7 mouse cellular contexts compared by ENCODE assay signal in genomic region chr10:75763682-75764518, GRCm38 (mm10). TPM values are rescaled to one million over a fixed set of nuclear protein-coding genes. Genes with fewer than 3 reads are reported as not detected.
DNase-seq lines count a peak whose midpoint lies in the region; ATAC-seq lines count a peak whose summit lies in the region.

Cabin1 (minus strand) TSS chr10:75764341.

- peak; percentile 95 for ATAC-seq in embryonic facial prominence, embryonic 11.5 days (replicated peaks; ENCODE audit: insufficient number of reproducible peaks, low FRiP score, low TSS enrichment, low read depth)
- ATAC-seq in granulocyte monocyte progenitor cell, adult 5-6 weeks (replicated peaks; ENCODE audit: poor library complexity, severe bottlenecking) = peak; percentile 98
- peak; percentile 99 for ATAC-seq in midbrain, embryonic 13.5 days

- no peaks in the 10 kb centered on the region for H3K9me3 ChIP-seq in embryonic facial prominence, embryonic 11.5 days (replicated peaks; ENCODE audit: control insufficient read depth, low read length)
- no peaks in the 10 kb centered on the region for H3K9me3 ChIP-seq in limb, embryonic 10.5 days (replicated peaks)
- H3K9me3 ChIP-seq in midbrain, embryonic 13.5 days = no peaks in the 10 kb centered on the region

- H3K36me3 ChIP-seq in embryonic facial prominence, embryonic 11.5 days (replicated peaks; ENCODE audit: control insufficient read depth, insufficient read depth, low read depth, low read length) = no peaks in the 10 kb centered on the region; the same call in 1 of the 2 replicates
- H3K36me3 ChIP-seq in limb, embryonic 10.5 days = peaks cover 26% of the 10 kb centered on the region
- peaks cover 8% of the 10 kb centered on the region for H3K36me3 ChIP-seq in midbrain, embryonic 13.5 days

- DNase-seq in adrenal gland, postnatal 14 days = peak; percentile 99
- DNase-seq in embryonic facial prominence, embryonic 11.5 days (ENCODE audit: low spot score) = peak; percentile 100
- DNase-seq in kidney, adult 11 months = peak; percentile 97
- DNase-seq in limb, embryonic 10.5 days (ENCODE audit: low spot score) = peak; percentile 99
- DNase-seq in spleen, adult 12 weeks (ENCODE audit: low spot score) = peak; percentile 96

- H3K9ac ChIP-seq in embryonic facial prominence, embryonic 11.5 days (replicated peaks; ENCODE audit: low read length) = peak within 1 kb of the TSS; percentile 70
- H3K9ac ChIP-seq in midbrain, embryonic 13.5 days (replicated peaks) = peak within 1 kb of the TSS; percentile 87

- H3K4me3 ChIP-seq in embryonic facial prominence, embryonic 11.5 days (ENCODE audit: low read depth, low read length) = peak within 1 kb of the TSS; percentile 89
- peak within 1 kb of the TSS; percentile 93 for H3K4me3 ChIP-seq in limb, embryonic 10.5 days
- peak within 1 kb of the TSS; percentile 77 for H3K4me3 ChIP-seq in midbrain, embryonic 13.5 days (replicated peaks)

- peak within 1 kb of the TSS; percentile 79 for H3K4me2 ChIP-seq in embryonic facial prominence, embryonic 11.5 days (ENCODE audit: low read depth, low read length)
- H3K4me2 ChIP-seq in midbrain, embryonic 13.5 days (replicated peaks) = peak within 1 kb of the TSS; percentile 86

- H3K4me1 ChIP-seq in embryonic facial prominence, embryonic 11.5 days (ENCODE audit: control insufficient read depth, insufficient read depth, low read length) = no peaks in the 10 kb centered on the region
- peaks cover 14% of the 10 kb centered on the region for H3K4me1 ChIP-seq in limb, embryonic 10.5 days
- peaks cover 18% of the 10 kb centered on the region for H3K4me1 ChIP-seq in midbrain, embryonic 13.5 days (replicated peaks)

- no peaks in the 10 kb centered on the region for H3K27me3 ChIP-seq in embryonic facial prominence, embryonic 11.5 days (ENCODE audit: control insufficient read depth, insufficient read depth, low read length)
- no peaks in the 10 kb centered on the region for H3K27me3 ChIP-seq in limb, embryonic 10.5 days (ENCODE audit: low read depth, poor library complexity, severe bottlenecking)
- H3K27me3 ChIP-seq in midbrain, embryonic 13.5 days = no peaks in the 10 kb centered on the region

- WGBS in embryonic facial prominence, embryonic 11.5 days = under 1% methylated on average over 57 of the region's 61 CpGs
- under 1% methylated on average over 59 of the region's 61 CpGs for WGBS in limb, embryonic 10.5 days
- WGBS in midbrain, embryonic 13.5 days = under 1% methylated on average over 60 of the region's 61 CpGs

- H3K27ac ChIP-seq in embryonic facial prominence, embryonic 11.5 days (replicated peaks; ENCODE audit: low read depth, low read length) = peak within 1 kb of the TSS; percentile 56; the same call in 1 of the 2 replicates
- H3K27ac ChIP-seq in limb, embryonic 10.5 days = peak within 1 kb of the TSS; percentile 86
- H3K27ac ChIP-seq in midbrain, embryonic 13.5 days = peak within 1 kb of the TSS; percentile 77

RNA-seq across cellular contexts. Expression of gene Cabin1, which starts in this region (rescaled TPM):
- total RNA-seq in adrenal gland, postnatal 14 days (2021) = 34.2 and 36.2 TPM in 2 replicates
- polyA plus RNA-seq in embryonic facial prominence, embryonic 11.5 days (2014; fragmentation: Nextera tagmentation; extraction: Ambion mirVana) = 21.7 and 22.3 TPM in 2 replicates
- 48.8 and 68.8 TPM in 2 replicates for total RNA-seq in granulocyte monocyte progenitor cell, adult 5-6 weeks (2014; fragmentation: Nextera tagmentation)
- 23.0 and 24.9 TPM in 2 replicates for total RNA-seq in granulocyte monocyte progenitor cell, adult 5-6 weeks (2017)
- 31.2 and 31.9 TPM in 2 replicates for polyA plus RNA-seq in limb, embryonic 10.5 days (2016; fragmentation: Nextera tagmentation; extraction: Ambion mirVana)
- 36.0 and 39.7 TPM in 2 replicates for polyA plus RNA-seq in midbrain, embryonic 13.5 days (2015; fragmentation: Nextera tagmentation; extraction: Ambion mirVana)

Comparison
In these comparisons a context has a peak if more than half of its experiments do, and no peak if none do; other contexts are left out.
1. Peak in every context shown above with its lines: DNase-seq, ATAC-seq, H3K4me3 ChIP-seq and H3K27ac ChIP-seq.